Mouse (Mus musculus): ENCODE results near the gene Gm5089. TPM values are rescaled to one million over a fixed set of nuclear protein-coding genes. Genes with fewer than 3 reads are reported as not detected.

The Gm5089 gene
- total and polyA plus RNA-seq, 2 experiments from 2014 or later: not detected

DNA sequence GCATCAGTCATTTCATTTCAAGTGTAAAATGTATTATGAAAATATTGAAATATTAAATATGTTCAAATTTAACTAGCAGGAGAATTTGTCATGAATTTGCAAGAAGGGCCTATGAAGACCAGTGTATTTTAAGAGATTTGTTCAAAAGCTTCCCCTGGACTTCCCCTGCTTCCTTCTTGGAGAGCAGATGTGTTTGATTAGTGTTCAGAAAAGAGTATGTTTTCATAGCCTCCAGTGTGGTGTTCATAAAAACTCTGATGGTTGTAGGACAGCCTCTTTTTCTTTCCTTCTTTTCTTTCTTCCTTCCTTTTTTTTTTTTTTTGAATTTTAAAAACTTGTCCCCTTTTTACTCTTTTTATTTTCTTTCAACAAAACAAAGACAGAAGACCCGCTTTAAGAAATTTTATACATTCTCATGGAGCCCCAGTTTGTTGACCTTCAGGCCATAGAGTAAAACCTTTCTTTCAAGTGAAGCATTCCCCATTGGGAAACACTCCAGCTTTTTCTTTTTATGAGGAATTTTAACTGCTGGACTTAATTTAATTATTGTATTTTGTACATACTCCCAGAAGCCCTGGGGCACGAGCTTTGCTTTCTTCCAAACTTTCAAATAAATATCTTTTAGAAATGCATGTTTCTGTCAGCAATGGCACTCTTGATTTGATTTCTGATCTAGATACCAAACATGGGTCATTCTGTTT lies 37.9 kb downstream of the Gm5089 start:
- H3K27me3 ChIP-seq (ENCODE audit: control insufficient read depth, insufficient read depth, low read length): peaks cover 18% of the 10 kb centered on the region
- WGBS: 70% methylated on average over 2 of the region's 2 CpGs
- no peaks in the 10 kb centered on the region for H3K4me1 ChIP-seq (ENCODE audit: control insufficient read depth, insufficient read depth)
- TF ChIP-seq CTCF (IDR thresholded peaks at IDR 0.05; ENCODE audit: low read depth): no peak
- no peak for TF ChIP-seq EP300 (IDR thresholded peaks at IDR 0.05; ENCODE audit: low read depth)
- no peak overlapping the region for H3K9ac ChIP-seq (replicated peaks; ENCODE audit: low read depth, low read length)
- H3K27ac ChIP-seq (ENCODE audit: low read depth): no peak overlapping the region
- no peak for ATAC-seq (ENCODE audit: insufficient read depth, low read depth)
- no peaks in the 10 kb centered on the region for H3K9me3 ChIP-seq (replicated peaks; ENCODE audit: control insufficient read depth, low read length)
- no peaks in the 10 kb centered on the region for H3K36me3 ChIP-seq (replicated peaks; ENCODE audit: control insufficient read depth, insufficient read depth, low read length)
- H3K4me3 ChIP-seq (ENCODE audit: low read depth, low read length): no peak overlapping the region
- DNase-seq (ENCODE audit: low spot score): no peak
- no peak overlapping the region for H3K4me2 ChIP-seq (ENCODE audit: low read depth, low read length)

DNA sequence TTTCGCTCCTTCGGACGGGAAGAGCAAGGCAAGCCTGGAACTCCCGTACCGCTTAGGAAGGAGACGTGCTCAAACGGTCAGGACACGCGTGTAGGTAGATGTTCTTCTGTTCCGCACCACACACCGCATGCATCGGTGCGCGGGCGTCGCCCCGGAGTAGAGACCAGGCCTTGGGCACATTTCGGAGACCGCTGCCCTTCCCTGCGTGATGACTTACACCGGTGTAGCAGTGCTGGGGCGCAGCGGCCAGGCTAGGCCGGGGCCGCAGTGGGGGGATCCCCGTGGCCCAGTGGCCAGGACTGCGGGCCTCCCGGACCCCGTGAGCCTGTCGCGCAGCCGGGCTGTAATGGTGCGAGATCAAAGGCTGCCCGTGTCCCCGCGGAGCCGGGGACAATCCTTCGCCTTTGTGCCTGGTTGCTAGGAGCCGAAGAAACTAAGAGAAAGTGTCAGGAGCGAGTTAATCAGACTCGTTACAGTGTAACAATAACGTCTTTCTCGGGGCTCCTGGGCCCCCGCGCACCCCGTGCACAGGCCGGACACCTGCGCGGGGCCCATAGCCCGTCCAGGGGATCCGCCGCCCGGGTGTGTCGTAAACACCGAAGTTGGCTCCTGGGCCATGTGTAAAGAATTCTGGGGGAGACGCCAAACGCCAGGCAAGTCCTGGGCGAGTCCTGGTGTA lies 44.2 kb downstream of the Gm5089 start:
- Histone ChIP-seq H3K4me3 (ENCODE audit: low read depth, low read length) (peak overlapping the region; percentile 43), H3K4me1 (ENCODE audit: control insufficient read depth, insufficient read depth) (no peaks in the 10 kb centered on the region; the same call in 1 of the 2 replicates), H3K27ac (ENCODE audit: low read depth) (no peak overlapping the region), H3K9me3 (replicated peaks; ENCODE audit: control insufficient read depth, low read length) (no peaks in the 10 kb centered on the region), H3K27me3 (ENCODE audit: control insufficient read depth, insufficient read depth, low read length) (peaks cover 51% of the 10 kb centered on the region), H3K36me3 (replicated peaks; ENCODE audit: control insufficient read depth, insufficient read depth, low read length) (no peaks in the 10 kb centered on the region), H3K4me2 (ENCODE audit: low read depth, low read length) (peak overlapping the region; percentile 67), H3K9ac (replicated peaks; ENCODE audit: low read depth, low read length) (0 out of 2 replicates have a peak overlapping the region, but pooled peaks have one; percentile 18)
- no peak for DNase-seq (ENCODE audit: low spot score)
- WGBS: 4% methylated on average over 58 of the region's 58 CpGs
- ATAC-seq (ENCODE audit: insufficient read depth, low read depth): no peak
- TF ChIP-seq EP300 (IDR thresholded peaks at IDR 0.05; ENCODE audit: low read depth) (no peak), CTCF (IDR thresholded peaks at IDR 0.05; ENCODE audit: low read depth) (no peak)

DNA sequence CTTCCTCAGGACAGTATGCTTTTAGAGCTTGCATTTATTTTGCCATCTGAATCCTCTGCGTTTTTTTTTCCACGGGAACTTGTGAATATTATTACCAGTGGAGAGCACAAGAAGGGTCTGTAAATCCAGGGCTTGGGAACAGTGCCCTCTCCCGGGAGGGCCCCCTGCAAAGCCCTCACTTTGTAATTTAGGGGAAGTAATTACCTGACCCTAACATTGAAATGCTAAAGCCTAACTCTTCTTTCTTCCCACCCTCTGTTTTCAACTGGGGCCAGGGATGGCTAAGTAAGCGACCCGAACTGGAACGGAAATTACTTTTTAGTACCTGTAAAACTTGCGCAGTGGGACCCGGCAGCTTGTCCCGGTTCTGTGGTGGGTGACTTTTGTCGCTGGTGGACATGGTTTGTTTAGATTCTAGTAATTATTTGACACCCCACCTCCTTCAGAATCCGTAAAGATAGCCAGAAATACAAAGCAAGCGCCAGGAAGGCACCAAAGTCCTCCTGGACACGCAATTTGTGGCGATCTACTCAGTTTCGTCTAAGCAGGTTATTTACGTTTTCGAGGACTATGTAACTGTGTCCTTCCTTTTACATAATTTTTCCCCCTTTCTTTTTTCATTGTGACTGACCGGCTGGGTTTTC lies 44.9 kb downstream of the Gm5089 start:
- no peak for ATAC-seq (ENCODE audit: insufficient read depth, low read depth)
- Histone ChIP-seq H3K27ac (ENCODE audit: low read depth) (no peak overlapping the region), H3K9ac (replicated peaks; ENCODE audit: low read depth, low read length) (no peak overlapping the region), H3K9me3 (replicated peaks; ENCODE audit: control insufficient read depth, low read length) (no peaks in the 10 kb centered on the region), H3K4me3 (ENCODE audit: low read depth, low read length) (peak overlapping the region; percentile 43), H3K36me3 (replicated peaks; ENCODE audit: control insufficient read depth, insufficient read depth, low read length) (no peaks in the 10 kb centered on the region), H3K27me3 (ENCODE audit: control insufficient read depth, insufficient read depth, low read length) (peaks cover 51% of the 10 kb centered on the region), H3K4me2 (ENCODE audit: low read depth, low read length) (peak overlapping the region; percentile 67), H3K4me1 (ENCODE audit: control insufficient read depth, insufficient read depth) (no peaks in the 10 kb centered on the region; the same call in 1 of the 2 replicates)
- no peak for DNase-seq (ENCODE audit: low spot score)
- TF ChIP-seq CTCF (IDR thresholded peaks at IDR 0.05; ENCODE audit: low read depth) (no peak), EP300 (IDR thresholded peaks at IDR 0.05; ENCODE audit: low read depth) (no peak)
- WGBS: 5% methylated on average over 18 of the region's 18 CpGs

DNA sequence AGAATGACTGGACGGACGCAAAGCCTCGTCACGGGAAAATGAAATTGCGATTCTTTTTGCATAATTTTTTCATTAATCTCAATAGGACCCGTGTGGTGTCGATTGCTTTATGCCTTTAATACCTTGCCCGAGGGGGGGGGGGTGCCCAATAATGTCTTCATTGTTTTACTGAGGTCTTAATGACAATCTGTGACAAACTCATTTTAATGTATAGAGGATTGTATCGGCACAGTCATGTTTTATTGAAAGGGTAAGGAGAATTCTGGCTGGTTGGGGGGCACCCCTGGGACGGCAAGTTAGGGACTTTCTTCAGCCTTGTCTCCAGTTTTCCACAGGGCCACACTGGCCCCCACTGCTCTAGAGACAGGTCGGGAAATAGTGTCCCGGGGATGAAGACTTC lies 45.7 kb downstream of the Gm5089 start:
- Histone ChIP-seq H3K9me3 (replicated peaks; ENCODE audit: control insufficient read depth, low read length) (no peaks in the 10 kb centered on the region), H3K4me2 (ENCODE audit: low read depth, low read length) (no peak overlapping the region), H3K4me1 (ENCODE audit: control insufficient read depth, insufficient read depth) (no peaks in the 10 kb centered on the region; the same call in 1 of the 2 replicates), H3K27me3 (ENCODE audit: control insufficient read depth, insufficient read depth, low read length) (peaks cover 51% of the 10 kb centered on the region), H3K27ac (ENCODE audit: low read depth) (no peak overlapping the region), H3K4me3 (ENCODE audit: low read depth, low read length) (no peak overlapping the region), H3K9ac (replicated peaks; ENCODE audit: low read depth, low read length) (no peak overlapping the region), H3K36me3 (replicated peaks; ENCODE audit: control insufficient read depth, insufficient read depth, low read length) (no peaks in the 10 kb centered on the region)
- ATAC-seq (ENCODE audit: insufficient read depth, low read depth): no peak
- WGBS: 72% methylated on average over 12 of the region's 12 CpGs
- TF ChIP-seq CTCF (IDR thresholded peaks at IDR 0.05; ENCODE audit: low read depth): no peak
- no peak for TF ChIP-seq EP300 (IDR thresholded peaks at IDR 0.05; ENCODE audit: low read depth)
- DNase-seq (ENCODE audit: low spot score): no peak

DNA sequence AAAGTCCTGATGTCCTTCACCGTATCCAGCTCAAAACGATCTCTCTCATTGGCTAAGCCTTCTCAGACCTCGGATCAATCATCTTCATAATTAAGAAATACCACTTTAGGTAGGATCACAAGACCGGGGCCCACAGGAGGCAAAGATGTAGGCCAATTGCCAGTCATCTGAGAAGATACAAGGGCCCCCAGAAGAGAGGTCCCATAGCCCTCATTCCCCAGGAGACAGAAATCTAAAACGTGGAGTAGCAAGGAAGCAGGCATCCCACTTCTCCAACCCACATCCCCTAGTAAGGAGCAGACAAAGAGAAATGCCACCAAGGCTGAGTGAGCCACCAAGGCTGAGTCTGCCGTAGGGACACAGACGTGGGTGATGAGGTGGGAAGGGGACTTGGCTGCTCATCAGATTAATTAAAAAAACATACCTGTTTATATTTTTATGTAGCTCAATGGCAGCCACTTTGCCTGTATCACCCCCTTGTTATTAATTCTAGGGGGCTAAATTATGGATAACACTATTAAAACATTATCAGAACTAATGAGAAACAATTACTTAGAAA lies 46.2 kb downstream of the Gm5089 start:
- no peak for TF ChIP-seq EP300 (IDR thresholded peaks at IDR 0.05; ENCODE audit: low read depth)
- no peak for TF ChIP-seq CTCF (IDR thresholded peaks at IDR 0.05; ENCODE audit: low read depth)
- no peak overlapping the region for H3K27ac ChIP-seq (ENCODE audit: low read depth)
- H3K27me3 ChIP-seq (ENCODE audit: control insufficient read depth, insufficient read depth, low read length): peaks cover 48% of the 10 kb centered on the region
- H3K4me1 ChIP-seq (ENCODE audit: control insufficient read depth, insufficient read depth): no peaks in the 10 kb centered on the region; the same call in 1 of the 2 replicates
- H3K36me3 ChIP-seq (replicated peaks; ENCODE audit: control insufficient read depth, insufficient read depth, low read length): no peaks in the 10 kb centered on the region
- 82% methylated on average over 7 of the region's 7 CpGs for WGBS
- ATAC-seq (ENCODE audit: insufficient read depth, low read depth): no peak
- no peak overlapping the region for H3K4me3 ChIP-seq (ENCODE audit: low read depth, low read length)
- H3K9me3 ChIP-seq (replicated peaks; ENCODE audit: control insufficient read depth, low read length): no peaks in the 10 kb centered on the region
- no peak overlapping the region for H3K9ac ChIP-seq (replicated peaks; ENCODE audit: low read depth, low read length)
- DNase-seq (ENCODE audit: low spot score): no peak
- no peak overlapping the region for H3K4me2 ChIP-seq (ENCODE audit: low read depth, low read length)

Measured in heart, postnatal 0 days (tissue).